Mouse (Mus musculus) subcutaneous adipose tissue, adult 2 months (tissue): ENCODE results near the gene Gm17490. TPM values are rescaled to one million over a fixed set of nuclear protein-coding genes. Genes with fewer than 3 reads are reported as not detected.

Experiments
- polyA plus RNA-seq: library from polyadenylated mRNA; depleted of rRNA; stranded (reverse); fragments of >200 nt; gene quantifications from 2 replicates; pipeline ENCODE4 v1.2.3, GENCODE M21; 2012; ENCODE audit warnings: low replicate concordance; rRNA removed

The Gm17490 gene
- not detected in 2 replicates for polyA plus RNA-seq

DNA sequence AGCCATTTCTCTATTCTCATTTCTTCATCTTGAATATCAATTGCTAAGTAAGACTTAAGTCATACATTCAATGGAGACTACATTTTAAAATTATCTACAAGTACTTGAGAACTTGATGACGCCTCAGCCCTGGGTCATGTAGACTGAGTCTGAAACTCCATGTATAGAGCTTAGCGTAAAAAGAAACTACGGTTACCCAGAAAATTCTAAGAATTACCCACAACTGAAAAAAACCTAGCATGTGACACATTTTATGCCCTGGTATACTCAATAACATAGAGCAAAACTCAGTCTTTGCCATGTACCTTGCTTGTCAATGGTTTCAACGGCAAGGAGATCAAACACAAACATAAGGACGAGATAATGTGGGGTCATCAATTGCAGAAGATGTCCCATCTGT is at the start of gene Gm17490:
Gm17490 (minus strand) TSS at position 375 of the 400 bp plus-strand sequence.

DNA sequence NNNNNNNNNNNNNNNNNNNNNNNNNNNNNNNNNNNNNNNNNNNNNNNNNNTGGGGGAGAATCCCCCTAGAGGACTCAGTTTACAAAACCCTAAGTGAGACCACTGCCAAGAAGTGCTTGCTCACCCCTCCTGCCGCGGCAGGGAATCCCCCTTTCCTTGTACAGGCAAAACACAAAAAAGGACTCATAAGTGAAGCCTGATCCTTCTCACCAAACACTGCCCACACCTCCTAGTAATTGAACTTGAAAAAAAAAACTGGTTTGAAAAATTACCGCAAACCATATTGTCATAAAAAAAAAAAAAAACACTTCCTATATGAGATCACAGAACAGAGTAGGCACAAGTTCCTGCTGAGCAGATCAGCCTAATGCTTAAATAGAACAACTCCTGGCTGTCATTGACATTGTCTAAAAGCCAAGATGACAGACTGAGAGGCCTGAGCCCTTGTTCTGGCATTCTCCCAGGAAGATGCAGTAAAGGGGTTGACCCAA is 16.4 kb upstream of the Gm17490 start, which contains the start of gene Il2ra:
Il2ra (plus strand) TSS at position 357 of the 491 bp plus-strand sequence.

DNA sequence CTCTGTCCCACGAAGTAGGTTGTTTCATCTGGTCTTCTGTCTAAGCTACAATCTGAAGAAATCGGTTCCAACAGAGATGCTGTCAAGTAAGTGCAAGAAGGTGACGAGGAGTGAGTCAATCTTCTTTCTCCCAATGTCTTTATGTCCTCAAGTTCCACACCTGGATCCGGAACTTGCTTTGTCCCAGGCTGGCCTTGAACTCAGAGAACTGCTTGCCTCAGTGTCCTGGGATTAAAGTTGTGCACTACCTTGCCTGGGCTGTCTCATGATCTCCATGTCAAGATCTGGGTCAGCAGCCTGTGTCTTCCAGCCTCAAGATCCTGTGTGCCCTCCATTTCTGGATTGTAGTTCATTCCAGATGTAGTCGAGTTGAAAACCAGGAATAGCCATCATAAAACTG is 22.0 kb downstream of the Gm17490 start, which contains the start of gene Rbm17:
Rbm17 (minus strand) TSS at position 101 of the 400 bp plus-strand sequence.

Other genes starting within 250 kb of the Gm17490 start
- 100 and 370 TPM in 2 replicates for gene Pfkfb3, start 72.2 kb downstream of the Gm17490 start, polyA plus RNA-seq
- gene Rbm17, start 22.1 kb downstream of the Gm17490 start, polyA plus RNA-seq = 50.5 and 57.8 TPM in 2 replicates
- 0.55 and 1.7 TPM in 2 replicates for gene Il2ra, start 16.5 kb upstream of the Gm17490 start, polyA plus RNA-seq
- 39.7 and 50.7 TPM in 2 replicates for gene Il15ra, start 79.0 kb upstream of the Gm17490 start, polyA plus RNA-seq
- gene Fbh1, start 151.3 kb upstream of the Gm17490 start, polyA plus RNA-seq = 63.2 and 76.8 TPM in 2 replicates
- gene Ankrd16, start 151.6 kb upstream of the Gm17490 start, polyA plus RNA-seq = 71.2 and 95.4 TPM in 2 replicates